Mouse (Mus musculus): ENCODE results near the gene Rassf6. TPM values are rescaled to one million over a fixed set of nuclear protein-coding genes. Genes with fewer than 3 reads are reported as not detected.

Gene Rassf6
- polyA plus RNA-seq, 1 experiment from 2014 or later: 0.73 TPM

DNA sequence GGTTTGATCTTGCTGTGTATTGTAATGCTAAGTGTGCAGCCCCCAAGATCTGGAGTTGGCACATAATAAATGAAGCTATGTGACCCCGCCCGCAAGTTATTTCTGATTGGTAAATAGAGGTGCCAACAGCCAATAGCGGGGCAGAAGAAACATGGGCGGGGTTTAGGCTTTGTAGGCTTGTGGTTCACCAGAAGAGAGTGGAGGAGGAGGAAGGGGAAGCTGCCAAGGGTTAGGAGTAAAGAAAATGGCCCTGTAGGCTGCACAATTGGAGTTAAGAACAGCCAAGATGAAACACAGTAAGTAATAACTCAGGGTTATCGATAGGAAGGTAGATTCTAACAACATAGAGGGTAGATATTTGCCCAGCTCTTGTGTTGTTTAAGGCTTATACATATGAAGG, 53.9 kb downstream of the Rassf6 start:
- no peak for DNase-seq (ENCODE audit: low spot score)
- 0 out of 2 replicates have a peak, but pooled peaks cover 4% of the 10 kb centered on the region for H3K4me1 ChIP-seq
- 77% methylated on average over 5 of the region's 5 CpGs for WGBS
- H3K36me3 ChIP-seq: no peaks in the 10 kb centered on the region
- H3K27ac ChIP-seq: no peak overlapping the region
- no peak overlapping the region for H3K4me3 ChIP-seq
- no peaks in the 10 kb centered on the region for H3K27me3 ChIP-seq (ENCODE audit: low read depth, poor library complexity, severe bottlenecking)
- no peaks in the 10 kb centered on the region for H3K9me3 ChIP-seq (replicated peaks)

DNA sequence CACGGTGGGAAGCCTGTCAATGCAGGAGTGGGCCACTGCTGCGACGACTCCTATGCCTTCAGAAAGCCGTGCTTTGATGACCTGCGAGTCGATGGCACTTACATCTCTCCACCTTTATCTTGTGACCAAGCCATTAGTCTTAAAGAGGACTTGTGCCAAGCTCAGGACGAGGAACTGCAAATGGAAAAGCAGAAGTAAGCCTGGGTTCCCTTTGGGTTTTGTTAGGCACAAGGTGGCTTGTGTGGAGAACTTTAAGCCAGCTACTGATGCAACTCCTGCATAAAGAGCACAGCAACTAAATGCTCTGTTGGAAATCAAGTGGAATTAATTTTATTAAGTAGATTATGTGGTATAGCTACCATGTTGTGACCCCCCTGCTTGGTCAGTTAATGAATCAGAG, 55.7 kb downstream of the Rassf6 start:
- no peak for DNase-seq (ENCODE audit: low spot score)
- Histone ChIP-seq H3K36me3 (no peaks in the 10 kb centered on the region), H3K4me1 (no peaks in the 10 kb centered on the region), H3K27ac (no peak overlapping the region), H3K4me3 (no peak overlapping the region), H3K27me3 (ENCODE audit: low read depth, poor library complexity, severe bottlenecking) (no peaks in the 10 kb centered on the region), H3K9me3 (replicated peaks) (no peaks in the 10 kb centered on the region)
- WGBS: 90% methylated on average over 7 of the region's 7 CpGs

GRCm38 (mm10) chr5:90582179-90582578, 58.3 kb downstream of the Rassf6 start:
- Histone ChIP-seq H3K4me3 (no peak overlapping the region), H3K27me3 (ENCODE audit: low read depth, poor library complexity, severe bottlenecking) (no peaks in the 10 kb centered on the region), H3K9me3 (replicated peaks) (no peaks in the 10 kb centered on the region), H3K27ac (no peak overlapping the region), H3K36me3 (no peaks in the 10 kb centered on the region), H3K4me1 (no peaks in the 10 kb centered on the region)
- WGBS: 91% methylated on average over 6 of the region's 6 CpGs
- DNase-seq (ENCODE audit: low spot score): no peak

- Histone ChIP-seq H3K27me3 (ENCODE audit: low read depth, poor library complexity, severe bottlenecking) (no peaks in the 10 kb centered on the region), H3K36me3 (no peaks in the 10 kb centered on the region), H3K4me3 (no peak overlapping the region), H3K27ac (no peak overlapping the region), H3K9me3 (replicated peaks) (no peaks in the 10 kb centered on the region), H3K4me1 (no peaks in the 10 kb centered on the region)
- 89% methylated on average over 9 of the region's 9 CpGs for WGBS
- no peak for DNase-seq (ENCODE audit: low spot score)
Measured at GRCm38 (mm10) chr5:90579556-90579955, 60.9 kb downstream of the Rassf6 start.

DNA sequence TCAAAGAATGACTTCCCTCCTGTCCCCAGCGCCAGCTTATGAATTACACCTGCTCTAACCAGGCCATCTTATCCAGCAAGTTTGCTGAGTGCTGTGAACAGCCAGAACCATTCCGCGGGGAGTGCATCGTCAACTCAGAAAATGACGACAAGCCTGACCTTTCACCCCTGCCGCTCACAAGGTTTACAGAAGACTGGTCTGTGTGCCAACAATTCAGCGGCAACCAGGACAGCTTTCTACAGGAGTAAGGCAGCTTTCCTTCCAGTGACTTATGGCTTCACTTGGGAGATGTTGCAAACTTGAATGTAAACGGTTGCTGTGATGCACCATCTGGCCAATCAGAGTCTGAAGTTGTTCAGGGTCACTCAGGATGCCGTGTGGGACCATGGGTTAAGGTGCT, 62.7 kb downstream of the Rassf6 start:
- no peaks in the 10 kb centered on the region for H3K4me1 ChIP-seq
- H3K9me3 ChIP-seq (replicated peaks): no peaks in the 10 kb centered on the region
- no peak overlapping the region for H3K4me3 ChIP-seq
- H3K36me3 ChIP-seq: no peaks in the 10 kb centered on the region
- no peaks in the 10 kb centered on the region for H3K27me3 ChIP-seq (ENCODE audit: low read depth, poor library complexity, severe bottlenecking)
- WGBS: 87% methylated on average over 9 of the region's 9 CpGs
- no peak for DNase-seq (ENCODE audit: low spot score)
- H3K27ac ChIP-seq: no peak overlapping the region

DNA sequence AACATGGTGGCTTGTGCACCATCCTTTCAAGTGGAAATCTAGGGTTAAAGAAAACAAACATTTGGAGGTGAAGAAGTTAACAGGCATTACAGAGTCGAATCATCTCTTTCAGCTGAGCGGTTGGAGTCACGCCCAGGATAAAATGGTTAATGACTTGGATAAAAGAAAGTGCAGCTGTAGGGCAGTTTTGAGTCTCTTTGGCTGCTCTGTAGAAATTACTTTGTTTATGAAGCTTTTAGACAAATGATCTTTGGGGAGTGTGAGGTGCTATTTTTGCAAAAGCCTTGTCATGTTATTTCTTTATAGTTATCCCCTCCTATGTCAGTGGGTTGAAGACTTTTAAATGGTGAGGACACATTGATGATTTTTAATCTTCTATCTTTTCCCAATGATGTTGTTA, 69.2 kb downstream of the Rassf6 start:
- WGBS: 75% methylated on average over 3 of the region's 3 CpGs
- Histone ChIP-seq H3K27me3 (ENCODE audit: low read depth, poor library complexity, severe bottlenecking) (no peaks in the 10 kb centered on the region), H3K4me1 (no peaks in the 10 kb centered on the region), H3K27ac (no peak overlapping the region), H3K4me3 (no peak overlapping the region), H3K36me3 (no peaks in the 10 kb centered on the region), H3K9me3 (replicated peaks) (no peaks in the 10 kb centered on the region)
- DNase-seq (ENCODE audit: low spot score): no peak

- Histone ChIP-seq H3K27me3 (ENCODE audit: low read depth, poor library complexity, severe bottlenecking) (no peaks in the 10 kb centered on the region), H3K36me3 (no peaks in the 10 kb centered on the region), H3K9me3 (replicated peaks) (no peaks in the 10 kb centered on the region), H3K4me3 (no peak overlapping the region), H3K27ac (no peak overlapping the region), H3K4me1 (no peaks in the 10 kb centered on the region)
- DNase-seq (ENCODE audit: low spot score): no peak
Measured at GRCm38 (mm10) chr5:90568338-90568737, 72.1 kb downstream of the Rassf6 start.

GRCm38 (mm10) chr5:90567788-90568187, 72.7 kb downstream of the Rassf6 start:
- 83% methylated on average over 5 of the region's 5 CpGs for WGBS
- Histone ChIP-seq H3K4me3 (no peak overlapping the region), H3K27me3 (ENCODE audit: low read depth, poor library complexity, severe bottlenecking) (no peaks in the 10 kb centered on the region), H3K27ac (no peak overlapping the region), H3K36me3 (no peaks in the 10 kb centered on the region), H3K4me1 (no peaks in the 10 kb centered on the region), H3K9me3 (replicated peaks) (no peaks in the 10 kb centered on the region)
- no peak for DNase-seq (ENCODE audit: low spot score)

GRCm38 (mm10) chr5:90565205-90565604, 75.3 kb downstream of the Rassf6 start:
- Histone ChIP-seq H3K27me3 (ENCODE audit: low read depth, poor library complexity, severe bottlenecking) (no peaks in the 10 kb centered on the region), H3K9me3 (replicated peaks) (no peaks in the 10 kb centered on the region), H3K4me1 (no peaks in the 10 kb centered on the region), H3K36me3 (no peaks in the 10 kb centered on the region), H3K4me3 (no peak overlapping the region), H3K27ac (no peak overlapping the region)
- 87% methylated on average over 6 of the region's 6 CpGs for WGBS
- no peak for DNase-seq (ENCODE audit: low spot score)

DNA sequence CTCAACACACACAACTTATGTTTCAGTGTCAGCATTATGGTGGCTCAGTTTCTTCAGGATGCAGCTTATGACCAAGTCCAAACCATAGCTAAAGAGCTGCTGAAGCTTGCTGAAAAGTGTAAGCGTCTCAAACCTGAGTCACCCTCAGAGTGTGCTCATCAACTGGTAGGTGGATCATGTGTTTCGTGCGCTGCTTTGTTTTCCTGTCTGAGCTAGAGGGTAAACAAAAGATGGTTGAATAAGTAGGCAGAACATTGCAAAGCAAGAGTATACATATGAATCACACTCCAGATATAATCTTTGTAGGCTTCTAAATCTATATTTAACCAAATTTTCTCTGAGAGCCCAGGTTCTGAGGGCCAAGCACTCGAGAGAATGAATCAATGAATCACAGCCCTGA, 76.3 kb downstream of the Rassf6 start:
- DNase-seq (ENCODE audit: low spot score): no peak
- Histone ChIP-seq H3K9me3 (replicated peaks) (no peaks in the 10 kb centered on the region), H3K4me1 (no peaks in the 10 kb centered on the region), H3K4me3 (no peak overlapping the region), H3K27me3 (ENCODE audit: low read depth, poor library complexity, severe bottlenecking) (no peaks in the 10 kb centered on the region), H3K36me3 (no peaks in the 10 kb centered on the region), H3K27ac (no peak overlapping the region)
- WGBS: 88% methylated on average over 4 of the region's 4 CpGs

DNA sequence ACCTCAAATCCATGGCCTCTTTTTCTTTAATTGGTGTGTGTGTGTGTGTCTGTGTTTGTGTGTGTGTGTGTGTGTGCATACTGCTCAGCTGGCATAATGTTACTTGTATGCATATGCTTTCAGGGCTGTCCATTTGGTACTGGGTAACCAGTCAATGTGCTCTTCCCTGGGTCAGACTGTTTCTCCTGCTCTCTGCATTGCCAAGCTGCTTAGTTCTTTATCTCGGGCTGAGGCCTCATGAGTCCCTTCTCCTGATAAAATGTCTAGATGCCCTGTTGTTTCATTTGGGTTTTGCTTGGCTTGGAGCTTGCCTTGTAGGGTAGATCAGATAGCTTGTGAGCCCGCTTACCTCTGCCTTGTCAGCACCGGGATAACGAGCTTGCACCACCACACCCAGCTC, 77.6 kb downstream of the Rassf6 start:
- no peak overlapping the region for H3K4me3 ChIP-seq
- no peak overlapping the region for H3K27ac ChIP-seq
- H3K27me3 ChIP-seq (ENCODE audit: low read depth, poor library complexity, severe bottlenecking): no peaks in the 10 kb centered on the region
- no peaks in the 10 kb centered on the region for H3K4me1 ChIP-seq
- WGBS: 85% methylated on average over 4 of the region's 4 CpGs
- DNase-seq (ENCODE audit: low spot score): no peak
- H3K36me3 ChIP-seq: no peaks in the 10 kb centered on the region
- no peaks in the 10 kb centered on the region for H3K9me3 ChIP-seq (replicated peaks)

DNA sequence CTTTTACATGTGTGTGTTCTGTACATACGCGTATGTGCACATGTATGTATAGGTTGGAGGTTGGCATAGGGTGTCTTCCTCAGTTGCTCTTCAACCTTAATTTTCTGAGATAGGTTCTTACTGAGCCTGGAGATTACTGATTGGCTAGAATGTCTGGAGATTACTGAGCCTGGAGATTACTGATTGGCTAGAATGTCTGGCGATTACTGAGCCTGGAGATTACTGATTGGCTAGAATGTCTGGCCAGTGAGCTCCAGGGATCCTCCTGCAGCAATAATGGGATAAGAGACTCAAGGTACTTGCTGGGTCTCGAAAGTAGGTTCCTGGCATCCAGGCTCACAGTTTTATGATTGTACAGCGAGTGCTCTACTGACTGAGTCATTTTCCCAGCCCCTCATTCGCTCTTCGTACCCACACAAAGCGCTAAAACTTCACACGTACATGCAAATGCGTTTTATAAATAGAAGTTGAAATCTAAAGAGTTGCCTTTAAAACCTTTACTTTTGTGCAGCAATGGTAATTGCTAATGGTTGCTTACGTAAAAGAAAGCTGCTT, 78.7 kb downstream of the Rassf6 start:
- Histone ChIP-seq H3K27me3 (ENCODE audit: low read depth, poor library complexity, severe bottlenecking) (no peaks in the 10 kb centered on the region), H3K9me3 (replicated peaks) (no peaks in the 10 kb centered on the region), H3K4me1 (no peaks in the 10 kb centered on the region), H3K4me3 (no peak overlapping the region), H3K36me3 (no peaks in the 10 kb centered on the region), H3K27ac (no peak overlapping the region)
- no peak for DNase-seq (ENCODE audit: low spot score)
- WGBS: 93% methylated on average over 11 of the region's 11 CpGs

GRCm38 (mm10) chr5:90560743-90561142, 79.7 kb downstream of the Rassf6 start, which contains the start of gene 5830473C10Rik:
TSS of gene 5830473C10Rik (plus strand) at chr5:90561107.
- no peaks in the 10 kb centered on the region for H3K4me1 ChIP-seq
- 91% methylated on average over 6 of the region's 6 CpGs for WGBS
- DNase-seq (ENCODE audit: low spot score): no peak
- H3K36me3 ChIP-seq: no peaks in the 10 kb centered on the region
- no peaks in the 10 kb centered on the region for H3K27me3 ChIP-seq (ENCODE audit: low read depth, poor library complexity, severe bottlenecking)
- H3K27ac ChIP-seq: no peak within 1 kb of the TSS
- no peaks in the 10 kb centered on the region for H3K9me3 ChIP-seq (replicated peaks)
- H3K4me3 ChIP-seq: no peak within 1 kb of the TSS

DNA sequence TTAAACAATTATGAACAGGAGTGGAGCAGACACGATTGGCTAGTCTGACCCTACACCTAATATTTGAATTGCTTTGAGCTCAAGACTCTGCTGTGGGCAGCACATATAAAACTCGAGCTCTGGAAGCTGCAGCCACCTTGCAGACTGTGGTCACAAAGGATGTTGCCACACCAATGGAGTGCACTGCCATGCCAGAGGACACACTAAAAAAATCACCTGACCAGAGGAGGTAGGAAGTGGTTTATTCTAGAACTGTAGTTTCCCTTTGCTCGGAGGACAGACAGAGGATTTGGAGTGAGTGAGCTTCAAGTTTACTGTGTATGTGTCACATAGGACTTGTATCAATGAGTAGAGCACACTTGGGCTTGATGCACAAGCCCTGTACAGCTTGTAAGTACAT, 84.4 kb downstream of the Rassf6 start:
- Histone ChIP-seq H3K4me3 (no peak overlapping the region), H3K9me3 (replicated peaks) (no peaks in the 10 kb centered on the region), H3K36me3 (no peaks in the 10 kb centered on the region), H3K4me1 (no peaks in the 10 kb centered on the region), H3K27ac (no peak overlapping the region), H3K27me3 (ENCODE audit: low read depth, poor library complexity, severe bottlenecking) (no peaks in the 10 kb centered on the region)
- WGBS: 84% methylated on average over 3 of the region's 3 CpGs
- DNase-seq (ENCODE audit: low spot score): no peak

Data from limb, embryonic 10.5 days (tissue).